Mouse (Mus musculus) ES-Bruce4 (cell line): ENCODE data around the gene Cog4. TPM values are rescaled to one million over a fixed set of nuclear protein-coding genes. Genes with fewer than 3 reads are reported as not detected.

ENCODE experiments used
- H3K27ac ChIP-seq: 2 replicates; pipeline ENCODE4 v1.5.1; 2012; ENCODE audit warnings: low read length, inconsistent platforms; ENCODE audit not compliant: insufficient read depth
- H3K27me3 ChIP-seq: 2 replicates; pipeline ENCODE4 v1.6.1; 2012; ENCODE audit warnings: mild to moderate bottlenecking, low read length, inconsistent platforms; ENCODE audit not compliant: control insufficient read depth, poor library complexity, insufficient read depth, severe bottlenecking
- H3K36me3 ChIP-seq: 2 replicates; pipeline ENCODE4 v1.6.1; 2012; ENCODE audit warnings: inconsistent platforms, mild to moderate bottlenecking, low read length, moderate library complexity; ENCODE audit not compliant: control insufficient read depth, poor library complexity, insufficient read depth, severe bottlenecking
- H3K4me1 ChIP-seq: one replicate; pipeline ENCODE4 v1.8.1; 2011; ENCODE audit warnings: low read length; ENCODE audit not compliant: control insufficient read depth, insufficient read depth
- H3K4me3 ChIP-seq: 2 replicates; pipeline ENCODE4 v1.5.1; 2011; ENCODE audit warnings: low read depth, mild to moderate bottlenecking, low read length
- H3K9ac ChIP-seq: 2 replicates; pipeline ENCODE4 v1.6.1; 2012; ENCODE audit warnings: low read depth, mild to moderate bottlenecking, inconsistent platforms; ENCODE audit not compliant: poor library complexity, severe bottlenecking
- H3K9me3 ChIP-seq: replicated peaks from 2 replicates; pipeline ENCODE4 v1.6.1; 2012; ENCODE audit warnings: mild to moderate bottlenecking, low read length, inconsistent platforms; ENCODE audit not compliant: control insufficient read depth, poor library complexity, insufficient read depth, severe bottlenecking
- CTCF ChIP-seq: IDR thresholded peaks from one replicate; pipeline ENCODE4 v1.8.1; 2011; ENCODE audit warnings: low read depth, low read length
- EP300 ChIP-seq: IDR thresholded peaks from 2 replicates; pipeline ENCODE4 v1.6.1; 2011; ENCODE audit warnings: low read depth, low read length; ENCODE audit not compliant: insufficient read depth
- POLR2A ChIP-seq: IDR thresholded peaks from one replicate; pipeline ENCODE4 v1.8.1; 2011; ENCODE audit warnings: low read length; ENCODE audit not compliant: insufficient read depth
- polyA plus RNA-seq: library from polyadenylated mRNA; stranded (reverse); fragments of >200 nt; gene quantifications from 2 replicates; pipeline ENCODE4 v1.2.4, GENCODE M21; 2011; ENCODE audit warnings: low read depth; ENCODE audit not compliant: missing spikeins, insufficient read depth, insufficient read length

The Cog4 gene
- polyA plus RNA-seq, 1 experiment: 50.7 TPM

DNA sequence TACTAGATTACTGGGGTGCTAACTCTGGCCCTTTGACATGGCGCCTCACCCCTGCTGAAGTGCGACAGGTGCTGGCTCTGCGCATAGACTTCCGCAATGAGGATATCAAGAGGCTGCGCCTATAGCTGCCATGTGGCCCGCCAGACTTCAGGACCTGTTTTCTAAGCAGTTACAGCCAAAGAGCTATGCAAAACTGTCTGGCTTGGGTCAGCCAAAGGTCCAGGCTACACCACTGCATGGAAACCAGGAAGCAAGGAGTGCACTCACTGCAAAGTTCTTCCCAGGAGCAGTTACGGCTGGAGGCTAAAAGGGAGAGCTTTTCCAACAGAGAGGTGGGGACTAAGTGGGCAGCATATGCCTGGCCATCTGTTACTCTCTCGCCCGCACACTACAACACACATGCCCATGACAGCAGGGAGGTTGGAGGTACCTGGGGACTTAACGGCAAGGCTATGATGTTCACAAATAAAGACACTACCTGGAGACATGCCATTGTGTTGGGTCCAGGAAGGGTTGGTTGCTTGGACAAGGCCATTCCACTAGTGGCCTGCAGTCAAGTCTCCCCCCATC, 35.4 kb downstream of the Cog4 start:
- Histone ChIP-seq H3K9me3 (no peaks in the 10 kb centered on the region), H3K9ac (no peak overlapping the region), H3K27me3 (no peaks in the 10 kb centered on the region), H3K4me1 (no peaks in the 10 kb centered on the region), H3K4me3 (no peak overlapping the region), H3K36me3 (peaks cover 29% of the 10 kb centered on the region), H3K27ac (no peak overlapping the region)
- TF ChIP-seq CTCF: no peak
- TF ChIP-seq POLR2A: no peak
- TF ChIP-seq EP300: no peak

DNA sequence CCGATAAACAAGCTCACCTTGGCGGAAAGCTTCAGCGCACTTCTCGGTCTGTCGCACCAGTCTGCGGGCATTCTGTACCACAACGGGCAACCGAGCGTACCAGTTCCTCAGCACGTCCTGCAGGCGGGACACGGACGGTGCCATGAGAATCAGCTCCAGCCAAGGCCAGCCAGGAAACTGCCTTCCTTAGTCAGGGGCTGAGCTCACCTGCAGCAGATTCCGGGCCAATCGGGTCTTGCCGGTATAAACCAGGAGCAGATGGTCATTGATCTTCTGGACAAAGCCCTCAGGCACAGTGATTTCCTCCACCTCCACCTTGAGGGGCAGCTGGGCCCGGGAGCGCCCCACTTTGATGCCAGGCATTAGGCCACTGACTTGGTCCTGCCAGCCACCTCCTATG, 37.4 kb downstream of the Cog4 start:
- Histone ChIP-seq H3K9me3 (no peaks in the 10 kb centered on the region), H3K4me1 (no peaks in the 10 kb centered on the region), H3K4me3 (no peak overlapping the region), H3K27me3 (no peaks in the 10 kb centered on the region), H3K36me3 (peaks cover 24% of the 10 kb centered on the region), H3K27ac (no peak overlapping the region), H3K9ac (no peak overlapping the region)
- no peak for TF ChIP-seq EP300
- TF ChIP-seq CTCF: no peak
- no peak for TF ChIP-seq POLR2A

DNA sequence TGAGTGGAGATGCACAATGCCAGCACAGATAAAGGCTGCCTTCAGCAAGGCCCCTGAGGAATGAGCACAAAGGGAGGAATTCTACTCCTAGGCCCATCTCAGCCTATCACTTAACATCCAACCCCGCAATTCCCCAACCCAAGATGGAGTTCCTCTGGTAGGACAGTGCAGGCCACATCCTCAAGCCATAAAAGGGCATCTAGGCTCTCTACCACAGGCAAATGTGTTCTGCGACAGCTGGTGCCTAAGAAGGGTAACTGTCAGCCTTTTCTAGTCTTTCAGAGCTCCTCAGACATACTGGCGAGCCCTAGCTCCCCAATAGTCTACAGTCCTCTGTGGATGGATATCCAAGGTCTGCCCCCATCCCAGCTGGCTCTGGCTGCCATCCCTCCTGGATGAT, 40.2 kb downstream of the Cog4 start:
- Histone ChIP-seq H3K9me3 (no peaks in the 10 kb centered on the region), H3K4me1 (no peaks in the 10 kb centered on the region), H3K9ac (no peak overlapping the region), H3K4me3 (peak overlapping the region; percentile 44; the same call in 1 of the 2 replicates), H3K27me3 (no peaks in the 10 kb centered on the region), H3K36me3 (peaks cover 11% of the 10 kb centered on the region), H3K27ac (no peak overlapping the region)
- TF ChIP-seq POLR2A (no peak), CTCF (no peak), EP300 (no peak)

DNA sequence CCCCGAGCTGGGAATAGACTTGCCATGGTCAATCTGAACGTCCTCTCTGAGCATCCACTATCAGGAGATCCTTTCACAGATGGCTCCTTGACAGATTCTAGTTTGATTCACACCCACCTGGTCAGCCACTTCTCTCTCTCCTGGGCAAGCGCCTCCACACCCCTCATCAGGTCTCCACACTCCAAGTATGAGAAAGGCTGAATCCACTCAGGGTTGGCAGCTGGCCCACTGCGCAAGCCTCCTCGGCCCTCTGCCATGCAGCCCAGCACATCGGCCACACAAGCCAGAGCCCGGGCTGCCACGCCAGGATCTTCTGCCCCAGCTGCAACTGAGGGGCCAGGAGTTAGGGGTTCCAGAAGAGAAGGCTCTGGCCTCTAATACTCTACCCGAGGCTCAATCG, 41.2 kb downstream of the Cog4 start:
- H3K27me3 ChIP-seq: no peaks in the 10 kb centered on the region
- H3K9ac ChIP-seq: no peak overlapping the region
- no peaks in the 10 kb centered on the region for H3K9me3 ChIP-seq
- TF ChIP-seq CTCF (no peak), EP300 (no peak), POLR2A (no peak)
- H3K27ac ChIP-seq: no peak overlapping the region
- H3K36me3 ChIP-seq: peaks cover 2% of the 10 kb centered on the region; the same call in 1 of the 2 replicates
- no peak overlapping the region for H3K4me3 ChIP-seq
- H3K4me1 ChIP-seq: no peaks in the 10 kb centered on the region

DNA sequence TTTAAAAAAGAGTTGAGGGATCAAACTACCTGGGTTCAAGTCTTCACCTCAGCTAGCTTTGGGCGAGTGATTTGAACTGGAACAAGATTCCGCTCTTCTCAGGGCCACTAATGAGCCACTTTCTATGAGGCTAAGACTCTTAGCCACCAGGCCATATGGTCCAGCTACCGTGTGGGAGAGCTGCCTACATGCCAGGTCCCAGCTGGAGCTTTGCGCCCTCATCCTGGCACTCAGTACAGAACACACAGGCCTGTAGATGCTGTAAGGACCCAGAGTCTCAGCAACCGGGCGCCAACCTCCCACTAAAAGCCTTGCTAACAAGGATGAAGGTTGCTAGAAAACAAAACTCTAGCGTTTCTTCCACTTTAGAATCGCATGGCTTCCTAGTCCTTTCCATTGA, 42.0 kb downstream of the Cog4 start:
- Histone ChIP-seq H3K4me3 (no peak overlapping the region), H3K27me3 (no peaks in the 10 kb centered on the region), H3K36me3 (no peaks in the 10 kb centered on the region), H3K4me1 (no peaks in the 10 kb centered on the region), H3K27ac (no peak overlapping the region), H3K9ac (no peak overlapping the region), H3K9me3 (no peaks in the 10 kb centered on the region)
- TF ChIP-seq CTCF (no peak), POLR2A (no peak), EP300 (no peak)

DNA sequence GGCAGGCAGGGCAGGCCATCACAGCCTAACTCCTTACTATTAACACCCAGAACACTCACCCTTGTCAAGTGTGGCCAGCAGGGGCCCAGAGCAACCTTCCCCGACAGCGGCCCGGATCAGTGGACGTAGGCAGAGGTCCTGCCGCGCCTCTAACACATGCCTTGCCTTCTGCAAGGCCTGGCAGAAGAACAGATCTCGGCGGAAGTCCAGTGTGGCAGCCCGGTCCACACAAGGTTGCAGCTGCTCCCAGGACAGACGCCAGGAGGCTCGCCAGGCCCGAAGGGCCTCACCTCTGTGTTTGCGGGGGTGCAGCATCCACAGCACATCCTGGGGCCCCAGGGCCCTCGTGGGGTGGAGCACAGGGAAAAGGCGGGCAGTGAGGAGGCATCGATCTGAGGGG, 42.5 kb downstream of the Cog4 start:
- Histone ChIP-seq H3K27me3 (no peaks in the 10 kb centered on the region), H3K4me3 (peak overlapping the region; percentile 15), H3K9me3 (no peaks in the 10 kb centered on the region), H3K4me1 (no peaks in the 10 kb centered on the region), H3K27ac (no peak overlapping the region), H3K36me3 (no peaks in the 10 kb centered on the region), H3K9ac (0 out of 2 replicates have a peak overlapping the region, but pooled peaks have one; percentile 13)
- TF ChIP-seq CTCF: no peak
- no peak for TF ChIP-seq POLR2A
- no peak for TF ChIP-seq EP300
